Mouse (Mus musculus): ENCODE results near the gene Nrp2. TPM values are rescaled to one million over a fixed set of nuclear protein-coding genes. Genes with fewer than 3 reads are reported as not detected.

Gene Nrp2
- total RNA-seq, 1 experiment = 14.4 TPM

DNA sequence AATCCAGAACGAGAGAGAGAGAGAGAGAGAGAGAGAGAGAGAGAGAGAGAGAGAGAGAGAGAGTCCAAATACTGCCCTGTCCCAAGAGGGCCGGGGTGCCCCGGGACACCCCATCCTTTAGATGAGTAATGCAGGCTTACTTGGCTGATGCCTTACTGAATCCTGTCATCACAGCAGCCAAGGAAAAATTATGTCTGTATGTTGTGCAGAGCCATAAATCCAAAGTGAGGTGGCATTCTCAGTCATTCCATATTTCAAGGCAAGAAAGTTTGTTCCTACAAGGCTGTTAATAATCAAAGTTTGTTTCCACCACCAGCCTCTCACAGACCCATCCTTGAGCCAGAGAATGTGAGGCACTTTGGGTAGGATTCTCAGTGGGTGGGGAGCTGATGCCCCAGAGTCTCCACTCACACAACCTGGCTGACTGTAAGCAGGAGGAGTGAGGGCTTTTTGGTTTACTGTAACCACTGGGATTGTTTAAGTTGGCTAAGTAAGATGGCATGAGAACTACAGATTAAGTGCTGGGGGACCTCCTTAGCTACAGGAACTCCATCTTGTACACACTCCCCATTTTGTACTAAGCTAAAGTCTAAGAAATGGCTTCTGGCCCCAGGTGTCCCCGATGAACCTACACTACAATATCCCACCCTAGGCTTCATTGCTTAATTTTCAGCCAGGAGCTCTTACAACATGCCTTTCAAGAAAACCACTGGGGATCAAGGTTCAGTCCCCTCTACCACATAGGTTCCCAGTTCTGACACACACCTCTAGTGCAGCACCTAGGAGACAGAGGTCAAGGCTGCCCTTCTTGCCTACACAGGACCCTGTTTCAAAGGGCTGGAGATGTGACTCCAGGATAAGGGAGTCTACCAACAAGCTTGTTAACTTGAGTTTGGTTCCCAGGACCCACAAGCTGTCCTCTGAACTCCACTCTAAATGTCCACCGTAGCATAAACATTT, 37.0 kb upstream of the Nrp2 start:
- no peak overlapping the region for H3K9ac ChIP-seq (ENCODE audit: insufficient read depth, low read depth, low read length, poor library complexity, severe bottlenecking)
- TF ChIP-seq MAFK (IDR thresholded peaks at IDR 0.05; ENCODE audit: insufficient read depth, low read depth, low read length) = no peak
- no peak for TF ChIP-seq HCFC1 (IDR thresholded peaks at IDR 0.05; ENCODE audit: borderline replicate concordance, insufficient read depth, low read length)
- TF ChIP-seq ZC3H11A (IDR thresholded peaks at IDR 0.05; ENCODE audit: borderline replicate concordance, low read depth, low read length) = no peak
- TF ChIP-seq CHD2 (IDR thresholded peaks at IDR 0.05; ENCODE audit: low read depth, low read length) = no peak
- no peak for TF ChIP-seq ZNF384 (IDR thresholded peaks at IDR 0.05; ENCODE audit: low read depth, low read length)
- no peak overlapping the region; the same call in 1 of the 2 replicates for H3K27ac ChIP-seq (ENCODE audit: insufficient read depth, low read depth, low read length, poor library complexity, severe bottlenecking)
- in situ Hi-C loops (cut with MboI; ENCODE audit: low sequenced_read_pairs in 2 of 2, unreplicated experiment in 2 of 2) = no loop called here
- peaks cover 1 to 3% of the 10 kb centered on the region in 2 experiments; a peak in 1 of 4 replicates for H3K4me1 ChIP-seq (ENCODE audit: control insufficient read depth in 2 of 2, insufficient read depth in 2 of 2, low read length in 2 of 2, poor library complexity in 1 of 2)
- no peak for DNase-seq (ENCODE audit: low read depth, low spot score)
- no peaks in the 10 kb centered on the region for H3K36me3 ChIP-seq (ENCODE audit: control insufficient read depth, insufficient read depth, low read length, poor library complexity, severe bottlenecking)
- no peak overlapping the region for H3K4me3 ChIP-seq (ENCODE audit: insufficient read depth in 1 of 2, low read depth in 1 of 2, low read length in 2 of 2, poor library complexity in 1 of 2, severe bottlenecking in 1 of 2)
- H3K9me3 ChIP-seq (ENCODE audit: control insufficient read depth, insufficient read depth, low read depth, low read length) = no peaks in the 10 kb centered on the region

DNA sequence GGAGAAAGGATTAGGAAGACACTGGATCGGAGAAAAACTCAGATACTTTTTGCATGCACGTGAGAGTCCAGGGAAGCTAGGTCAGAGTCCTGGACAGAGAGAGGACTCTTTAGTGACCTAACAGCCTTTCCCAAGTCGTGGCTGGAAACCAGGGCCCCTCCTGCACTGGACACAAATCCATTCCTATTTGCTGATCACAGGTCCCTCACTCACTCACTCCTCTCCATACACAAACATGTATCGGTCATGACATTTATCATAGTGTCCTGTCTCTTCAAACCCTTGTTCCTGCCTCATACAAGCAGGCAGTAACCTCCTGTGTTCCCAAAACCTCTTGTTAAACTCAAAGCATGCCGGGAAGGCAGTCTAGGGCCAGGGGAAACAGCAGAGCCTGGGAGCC, 36.3 kb upstream of the Nrp2 start:
- TF ChIP-seq ZC3H11A (IDR thresholded peaks at IDR 0.05; ENCODE audit: borderline replicate concordance, low read depth, low read length) (no peak), ZNF384 (IDR thresholded peaks at IDR 0.05; ENCODE audit: low read depth, low read length) (no peak), CHD2 (IDR thresholded peaks at IDR 0.05; ENCODE audit: low read depth, low read length) (no peak), MAFK (IDR thresholded peaks at IDR 0.05; ENCODE audit: insufficient read depth, low read depth, low read length) (no peak), HCFC1 (IDR thresholded peaks at IDR 0.05; ENCODE audit: borderline replicate concordance, insufficient read depth, low read length) (no peak)
- H3K9me3 ChIP-seq (ENCODE audit: control insufficient read depth, insufficient read depth, low read depth, low read length) = no peaks in the 10 kb centered on the region
- H3K27ac ChIP-seq (ENCODE audit: insufficient read depth, low read depth, low read length, poor library complexity, severe bottlenecking) = no peak overlapping the region
- H3K4me1 ChIP-seq (ENCODE audit: control insufficient read depth in 2 of 2, insufficient read depth in 2 of 2, low read length in 2 of 2, poor library complexity in 1 of 2) = peaks cover 1 to 3% of the 10 kb centered on the region in 2 experiments; a peak in 1 of 4 replicates
- DNase-seq (ENCODE audit: low read depth, low spot score) = no peak
- no peaks in the 10 kb centered on the region for H3K36me3 ChIP-seq (ENCODE audit: control insufficient read depth, insufficient read depth, low read length, poor library complexity, severe bottlenecking)
- H3K9ac ChIP-seq (ENCODE audit: insufficient read depth, low read depth, low read length, poor library complexity, severe bottlenecking) = no peak overlapping the region
- in situ Hi-C loops (cut with MboI; ENCODE audit: low sequenced_read_pairs in 2 of 2, unreplicated experiment in 2 of 2) = no loop called here
- H3K4me3 ChIP-seq (ENCODE audit: insufficient read depth in 1 of 2, low read depth in 1 of 2, low read length in 2 of 2, poor library complexity in 1 of 2, severe bottlenecking in 1 of 2) = no peak overlapping the region

DNA sequence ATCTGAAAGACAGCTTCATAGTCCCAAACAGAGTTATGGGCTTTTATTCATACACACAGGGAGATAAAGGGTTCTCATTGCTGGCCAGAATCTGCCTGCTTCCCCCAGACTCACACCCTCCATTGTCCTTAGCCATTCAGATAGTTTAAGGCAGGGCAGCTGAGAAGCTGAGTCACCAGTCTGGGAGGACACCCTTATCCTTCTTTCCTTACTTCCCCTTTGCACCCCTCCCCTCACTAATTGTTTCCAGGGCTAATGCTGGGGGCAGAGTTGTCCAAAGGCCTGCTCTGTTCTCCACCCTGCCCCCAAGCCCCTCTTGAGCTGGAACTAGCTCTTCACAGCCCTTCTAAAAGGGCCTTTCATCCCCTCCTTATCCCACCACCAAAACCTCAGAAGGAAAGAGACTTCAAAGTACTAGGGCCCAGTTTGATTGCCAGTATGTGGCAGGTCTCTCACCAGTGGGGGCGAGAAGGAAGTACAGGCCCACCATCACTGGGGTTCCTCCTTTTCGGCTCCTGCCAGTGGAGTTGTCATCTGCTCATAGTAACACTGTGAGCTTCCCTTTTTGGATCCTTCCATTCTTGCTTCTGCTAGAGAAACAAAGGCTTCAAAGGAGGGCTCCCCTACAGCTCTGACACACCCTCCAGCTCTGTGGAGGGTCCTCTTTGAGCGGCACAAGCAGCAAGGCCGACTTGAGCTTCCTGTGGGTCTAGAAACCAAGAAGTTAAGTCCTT, 24.3 kb upstream of the Nrp2 start:
- no peaks in the 10 kb centered on the region for H3K36me3 ChIP-seq (ENCODE audit: control insufficient read depth, insufficient read depth, low read length, poor library complexity, severe bottlenecking)
- peaks cover 0 to 6% of the 10 kb centered on the region in 2 experiments; a peak in 2 of 4 replicates for H3K4me1 ChIP-seq (ENCODE audit: control insufficient read depth in 2 of 2, insufficient read depth in 2 of 2, low read length in 2 of 2, poor library complexity in 1 of 2)
- in situ Hi-C loops (cut with MboI; ENCODE audit: low sequenced_read_pairs in 2 of 2, unreplicated experiment in 2 of 2) = no loop called here
- H3K9me3 ChIP-seq (ENCODE audit: control insufficient read depth, insufficient read depth, low read depth, low read length) = no peaks in the 10 kb centered on the region
- no peak overlapping the region for H3K9ac ChIP-seq (ENCODE audit: insufficient read depth, low read depth, low read length, poor library complexity, severe bottlenecking)
- TF ChIP-seq MAFK (IDR thresholded peaks at IDR 0.05; ENCODE audit: insufficient read depth, low read depth, low read length) (0 out of 2 replicates have a peak, but pooled peaks have one; percentile 31), ZNF384 (IDR thresholded peaks at IDR 0.05; ENCODE audit: low read depth, low read length) (no peak)
- H3K4me3 ChIP-seq (ENCODE audit: insufficient read depth in 1 of 2, low read depth in 1 of 2, low read length in 2 of 2, poor library complexity in 1 of 2, severe bottlenecking in 1 of 2) = no peak overlapping the region
- H3K27ac ChIP-seq (ENCODE audit: insufficient read depth, low read depth, low read length, poor library complexity, severe bottlenecking) = no peak overlapping the region
- DNase-seq (ENCODE audit: low read depth, low spot score) = peak; percentile 48

DNA sequence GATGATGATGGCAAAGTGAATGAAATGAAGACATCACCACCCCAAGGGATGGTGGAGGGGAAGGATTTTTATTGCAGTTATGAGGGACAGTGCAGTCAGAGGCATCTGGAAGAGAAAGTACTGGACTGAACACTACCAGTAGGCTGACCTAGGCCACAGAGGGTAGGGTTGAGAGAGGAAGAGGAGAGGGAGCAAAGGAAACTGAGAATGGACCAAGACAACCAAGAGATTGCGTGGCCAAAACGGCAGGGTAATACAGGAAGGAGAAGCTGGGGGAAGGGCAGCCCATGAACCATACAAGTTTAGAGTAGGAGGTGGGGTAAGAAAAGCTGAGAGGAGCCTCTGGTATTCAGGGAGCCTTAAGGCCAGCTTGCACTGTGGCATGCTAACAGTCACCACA, 23.6 kb upstream of the Nrp2 start:
- H3K9me3 ChIP-seq (ENCODE audit: control insufficient read depth, insufficient read depth, low read depth, low read length) = no peaks in the 10 kb centered on the region
- no peaks in the 10 kb centered on the region for H3K36me3 ChIP-seq (ENCODE audit: control insufficient read depth, insufficient read depth, low read length, poor library complexity, severe bottlenecking)
- H3K9ac ChIP-seq (ENCODE audit: insufficient read depth, low read depth, low read length, poor library complexity, severe bottlenecking) = no peak overlapping the region
- no peak for DNase-seq (ENCODE audit: low read depth, low spot score)
- H3K4me1 ChIP-seq (ENCODE audit: control insufficient read depth in 2 of 2, insufficient read depth in 2 of 2, low read length in 2 of 2, poor library complexity in 1 of 2) = peaks cover 0 to 6% of the 10 kb centered on the region in 2 experiments; a peak in 2 of 4 replicates
- H3K4me3 ChIP-seq (ENCODE audit: insufficient read depth in 1 of 2, low read depth in 1 of 2, low read length in 2 of 2, poor library complexity in 1 of 2, severe bottlenecking in 1 of 2) = no peak overlapping the region
- no peak overlapping the region for H3K27ac ChIP-seq (ENCODE audit: insufficient read depth, low read depth, low read length, poor library complexity, severe bottlenecking)
- in situ Hi-C loops (cut with MboI; ENCODE audit: low sequenced_read_pairs in 2 of 2, unreplicated experiment in 2 of 2) = no loop called here
- no peak for TF ChIP-seq MAFK (IDR thresholded peaks at IDR 0.05; ENCODE audit: insufficient read depth, low read depth, low read length)
- TF ChIP-seq ZC3H11A (IDR thresholded peaks at IDR 0.05; ENCODE audit: borderline replicate concordance, low read depth, low read length) = no peak
- TF ChIP-seq ZNF384 (IDR thresholded peaks at IDR 0.05; ENCODE audit: low read depth, low read length) = no peak
- no peak for TF ChIP-seq HCFC1 (IDR thresholded peaks at IDR 0.05; ENCODE audit: borderline replicate concordance, insufficient read depth, low read length)
- no peak for TF ChIP-seq CHD2 (IDR thresholded peaks at IDR 0.05; ENCODE audit: low read depth, low read length)
